Mouse (Mus musculus): ENCODE data around the gene Slc6a16. TPM values are rescaled to one million over a fixed set of nuclear protein-coding genes. Genes with fewer than 3 reads are reported as not detected.
A peak's percentile ranks its signal among the peaks of the same experiment; 100 is the strongest.

The Slc6a16 gene
- polyA plus RNA-seq, 1 experiment from 2014 or later: not detected

GRCm38 (mm10) chr7:45273672-45274071, 32.8 kb downstream of the Slc6a16 start:
- DNase-seq (ENCODE audit: low spot score) (no peak), ATAC-seq (replicated peaks; ENCODE audit: low FRiP score) (no peak)
- Histone ChIP-seq H3K4me1 (replicated peaks; ENCODE audit: control insufficient read depth, insufficient read depth, low read length) (no peaks in the 10 kb centered on the region), H3K36me3 (ENCODE audit: control insufficient read depth, insufficient read depth, low read length) (no peaks in the 10 kb centered on the region), H3K4me2 (ENCODE audit: low read depth, low read length, severe bottlenecking) (no peak overlapping the region), H3K27ac (ENCODE audit: low read depth, low read length) (no peak overlapping the region), H3K9ac (ENCODE audit: low read length) (no peak overlapping the region), H3K4me3 (ENCODE audit: low read depth, low read length) (no peak overlapping the region), H3K9me3 (ENCODE audit: control insufficient read depth, low read length) (no peaks in the 10 kb centered on the region; the same call in 1 of the 2 replicates), H3K27me3 (ENCODE audit: control insufficient read depth, insufficient read depth, low read length) (no peaks in the 10 kb centered on the region)
- WGBS: 89% methylated on average over 8 of the region's 8 CpGs

- WGBS: 7% methylated on average over 44 of the region's 44 CpGs
- H3K4me1 ChIP-seq (replicated peaks; ENCODE audit: control insufficient read depth, insufficient read depth, low read length): no peaks in the 10 kb centered on the region
- no peak within 1 kb of the TSS for H3K27ac ChIP-seq (ENCODE audit: low read depth, low read length)
- ATAC-seq (replicated peaks; ENCODE audit: low FRiP score) (no peak), DNase-seq (ENCODE audit: low spot score) (peak; percentile 89)
- H3K36me3 ChIP-seq (ENCODE audit: control insufficient read depth, insufficient read depth, low read length): no peaks in the 10 kb centered on the region
- H3K4me3 ChIP-seq (ENCODE audit: low read depth, low read length): peak within 1 kb of the TSS; percentile 24
- no peaks in the 10 kb centered on the region for H3K9me3 ChIP-seq (ENCODE audit: control insufficient read depth, low read length)
- H3K9ac ChIP-seq (ENCODE audit: low read length): 0 out of 2 replicates have a peak within 1 kb of the TSS, but pooled peaks have one; percentile 3
- peak within 1 kb of the TSS; percentile 55 for H3K4me2 ChIP-seq (ENCODE audit: low read depth, low read length, severe bottlenecking)
- no peaks in the 10 kb centered on the region for H3K27me3 ChIP-seq (ENCODE audit: control insufficient read depth, insufficient read depth, low read length)
Observed at GRCm38 (mm10) chr7:45277136-45277760, 36.4 kb downstream of the Slc6a16 start, which contains the start of gene Slc6a21. Gene Slc6a21, plus strand, starts transcription at chr7:45277513.

GRCm38 (mm10) chr7:45286486-45286885, 45.6 kb downstream of the Slc6a16 start:
- DNase-seq (ENCODE audit: low spot score) (no peak), ATAC-seq (replicated peaks; ENCODE audit: low FRiP score) (no peak)
- Histone ChIP-seq H3K9me3 (ENCODE audit: control insufficient read depth, low read length) (no peaks in the 10 kb centered on the region), H3K9ac (ENCODE audit: low read length) (no peak overlapping the region), H3K27ac (ENCODE audit: low read depth, low read length) (no peak overlapping the region), H3K4me1 (replicated peaks; ENCODE audit: control insufficient read depth, insufficient read depth, low read length) (no peaks in the 10 kb centered on the region), H3K4me3 (ENCODE audit: low read depth, low read length) (no peak overlapping the region), H3K27me3 (ENCODE audit: control insufficient read depth, insufficient read depth, low read length) (no peaks in the 10 kb centered on the region), H3K36me3 (ENCODE audit: control insufficient read depth, insufficient read depth, low read length) (no peaks in the 10 kb centered on the region), H3K4me2 (ENCODE audit: low read depth, low read length, severe bottlenecking) (no peak overlapping the region)
- WGBS: 87% methylated on average over 13 of the region's 13 CpGs

- Histone ChIP-seq H3K27ac (ENCODE audit: low read depth, low read length) (no peak overlapping the region), H3K36me3 (ENCODE audit: control insufficient read depth, insufficient read depth, low read length) (no peaks in the 10 kb centered on the region), H3K4me1 (replicated peaks; ENCODE audit: control insufficient read depth, insufficient read depth, low read length) (no peaks in the 10 kb centered on the region), H3K27me3 (ENCODE audit: control insufficient read depth, insufficient read depth, low read length) (no peaks in the 10 kb centered on the region), H3K4me2 (ENCODE audit: low read depth, low read length, severe bottlenecking) (no peak overlapping the region), H3K9me3 (ENCODE audit: control insufficient read depth, low read length) (no peaks in the 10 kb centered on the region), H3K4me3 (ENCODE audit: low read depth, low read length) (no peak overlapping the region), H3K9ac (ENCODE audit: low read length) (no peak overlapping the region)
- ATAC-seq (replicated peaks; ENCODE audit: low FRiP score) (no peak), DNase-seq (ENCODE audit: low spot score) (no peak)
- 88% methylated on average over 1 of the region's 1 CpGs for WGBS
Observed at GRCm38 (mm10) chr7:45296626-45297025, 55.7 kb downstream of the Slc6a16 start.

GRCm38 (mm10) chr7:45297563-45297962, 56.7 kb downstream of the Slc6a16 start:
- Histone ChIP-seq H3K36me3 (ENCODE audit: control insufficient read depth, insufficient read depth, low read length) (no peaks in the 10 kb centered on the region), H3K9ac (ENCODE audit: low read length) (no peak overlapping the region), H3K4me3 (ENCODE audit: low read depth, low read length) (no peak overlapping the region), H3K4me2 (ENCODE audit: low read depth, low read length, severe bottlenecking) (no peak overlapping the region), H3K27me3 (ENCODE audit: control insufficient read depth, insufficient read depth, low read length) (no peaks in the 10 kb centered on the region), H3K9me3 (ENCODE audit: control insufficient read depth, low read length) (no peaks in the 10 kb centered on the region), H3K27ac (ENCODE audit: low read depth, low read length) (no peak overlapping the region), H3K4me1 (replicated peaks; ENCODE audit: control insufficient read depth, insufficient read depth, low read length) (no peaks in the 10 kb centered on the region)
- DNase-seq (ENCODE audit: low spot score) (no peak), ATAC-seq (replicated peaks; ENCODE audit: low FRiP score) (no peak)
- 58% methylated on average over 3 of the region's 3 CpGs for WGBS

GRCm38 (mm10) chr7:45299752-45300151, 58.9 kb downstream of the Slc6a16 start:
- 12% methylated on average over 5 of the region's 5 CpGs for WGBS
- Histone ChIP-seq H3K4me1 (replicated peaks; ENCODE audit: control insufficient read depth, insufficient read depth, low read length) (no peaks in the 10 kb centered on the region), H3K4me2 (ENCODE audit: low read depth, low read length, severe bottlenecking) (no peak overlapping the region), H3K36me3 (ENCODE audit: control insufficient read depth, insufficient read depth, low read length) (no peaks in the 10 kb centered on the region), H3K9me3 (ENCODE audit: control insufficient read depth, low read length) (no peaks in the 10 kb centered on the region), H3K27me3 (ENCODE audit: control insufficient read depth, insufficient read depth, low read length) (no peaks in the 10 kb centered on the region), H3K27ac (ENCODE audit: low read depth, low read length) (no peak overlapping the region), H3K9ac (ENCODE audit: low read length) (no peak overlapping the region), H3K4me3 (ENCODE audit: low read depth, low read length) (no peak overlapping the region)
- peak; percentile 72 for DNase-seq (ENCODE audit: low spot score)
- ATAC-seq (replicated peaks; ENCODE audit: low FRiP score): peak; percentile 69; the same call in 1 of the 2 replicates

GRCm38 (mm10) chr7:45300270-45300669, 59.4 kb downstream of the Slc6a16 start:
- 15% methylated on average over 6 of the region's 6 CpGs for WGBS
- Histone ChIP-seq H3K27ac (ENCODE audit: low read depth, low read length) (no peak overlapping the region), H3K9ac (ENCODE audit: low read length) (no peak overlapping the region), H3K4me1 (replicated peaks; ENCODE audit: control insufficient read depth, insufficient read depth, low read length) (no peaks in the 10 kb centered on the region; the same call in 1 of the 2 replicates), H3K4me3 (ENCODE audit: low read depth, low read length) (no peak overlapping the region), H3K36me3 (ENCODE audit: control insufficient read depth, insufficient read depth, low read length) (no peaks in the 10 kb centered on the region), H3K9me3 (ENCODE audit: control insufficient read depth, low read length) (no peaks in the 10 kb centered on the region), H3K27me3 (ENCODE audit: control insufficient read depth, insufficient read depth, low read length) (no peaks in the 10 kb centered on the region), H3K4me2 (ENCODE audit: low read depth, low read length, severe bottlenecking) (no peak overlapping the region)
- DNase-seq (ENCODE audit: low spot score) (peak; percentile 65), ATAC-seq (replicated peaks; ENCODE audit: low FRiP score) (no peak)

GRCm38 (mm10) chr7:45302626-45303025, 61.7 kb downstream of the Slc6a16 start:
- no peak for ATAC-seq (replicated peaks; ENCODE audit: low FRiP score)

GRCm38 (mm10) chr7:45304869-45305268, 64.0 kb downstream of the Slc6a16 start:
- WGBS: 11% methylated on average over 12 of the region's 13 CpGs
- ATAC-seq (replicated peaks; ENCODE audit: low FRiP score) (0 out of 2 replicates have a peak, but pooled peaks have one; percentile 15), DNase-seq (ENCODE audit: low spot score) (no peak)
- H3K27ac ChIP-seq (ENCODE audit: low read depth, low read length): no peak overlapping the region
- H3K9me3 ChIP-seq (ENCODE audit: control insufficient read depth, low read length): no peaks in the 10 kb centered on the region
- no peaks in the 10 kb centered on the region for H3K27me3 ChIP-seq (ENCODE audit: control insufficient read depth, insufficient read depth, low read length)
- peaks cover 2% of the 10 kb centered on the region; the same call in 1 of the 2 replicates for H3K4me1 ChIP-seq (replicated peaks; ENCODE audit: control insufficient read depth, insufficient read depth, low read length)
- peak overlapping the region; percentile 11; the same call in 1 of the 2 replicates for H3K4me3 ChIP-seq (ENCODE audit: low read depth, low read length)
- peak overlapping the region; percentile 47 for H3K4me2 ChIP-seq (ENCODE audit: low read depth, low read length, severe bottlenecking)
- no peaks in the 10 kb centered on the region for H3K36me3 ChIP-seq (ENCODE audit: control insufficient read depth, insufficient read depth, low read length)
- peak overlapping the region; percentile 12; the same call in 1 of the 2 replicates for H3K9ac ChIP-seq (ENCODE audit: low read length)

More at GRCm38 (mm10) chr7:45302626-45303025, 61.7 kb downstream of the Slc6a16 start:
- WGBS: 86% methylated on average over 8 of the region's 8 CpGs
- H3K27ac ChIP-seq (ENCODE audit: low read depth, low read length): no peak overlapping the region
- H3K27me3 ChIP-seq (ENCODE audit: control insufficient read depth, insufficient read depth, low read length): no peaks in the 10 kb centered on the region
- H3K36me3 ChIP-seq (ENCODE audit: control insufficient read depth, insufficient read depth, low read length): no peaks in the 10 kb centered on the region
- peaks cover 2% of the 10 kb centered on the region; the same call in 1 of the 2 replicates for H3K4me1 ChIP-seq (replicated peaks; ENCODE audit: control insufficient read depth, insufficient read depth, low read length)
- H3K4me3 ChIP-seq (ENCODE audit: low read depth, low read length): no peak overlapping the region
- DNase-seq (ENCODE audit: low spot score): no peak
- no peak overlapping the region for H3K4me2 ChIP-seq (ENCODE audit: low read depth, low read length, severe bottlenecking)
- no peak overlapping the region for H3K9ac ChIP-seq (ENCODE audit: low read length)
- no peaks in the 10 kb centered on the region for H3K9me3 ChIP-seq (ENCODE audit: control insufficient read depth, low read length)

All from forebrain, embryonic 11.5 days (tissue).